Mouse (Mus musculus) urinary bladder, postnatal 4 days (tissue): ENCODE results near the gene Nt5c.
"Not testable (repeated sequence)": the region's sequence is repeated elsewhere in the genome, so short reads cannot be mapped to it uniquely, and the experiment has no call there.

Source experiments
- DNase-seq, 2 experiments: peaks; one replicate each; pipeline ENCODE4 v3.0.0; 2021 to 2022; ENCODE audit warnings: low spot score in 2 of 2

The Nt5c gene

DNA sequence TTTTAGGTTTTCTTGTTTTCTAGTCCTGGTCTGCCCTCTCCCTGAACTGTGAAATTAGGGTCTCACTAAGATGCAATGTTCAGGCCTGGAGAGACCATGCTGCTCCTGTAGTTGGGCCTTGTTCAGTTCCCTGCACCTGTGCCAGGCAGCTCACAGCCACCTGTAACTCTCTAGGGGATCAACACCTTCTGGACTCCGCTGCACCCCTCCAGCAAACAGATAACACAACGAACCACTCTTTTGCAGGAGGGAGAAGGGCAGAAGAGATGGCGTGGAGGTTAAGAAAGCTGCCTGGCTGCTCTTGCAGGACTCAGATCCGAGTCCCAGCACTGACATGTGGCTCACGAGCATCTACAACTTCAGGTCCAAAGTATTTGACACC is 18.8 kb upstream of the Nt5c start:
- no peak for DNase-seq

DNA sequence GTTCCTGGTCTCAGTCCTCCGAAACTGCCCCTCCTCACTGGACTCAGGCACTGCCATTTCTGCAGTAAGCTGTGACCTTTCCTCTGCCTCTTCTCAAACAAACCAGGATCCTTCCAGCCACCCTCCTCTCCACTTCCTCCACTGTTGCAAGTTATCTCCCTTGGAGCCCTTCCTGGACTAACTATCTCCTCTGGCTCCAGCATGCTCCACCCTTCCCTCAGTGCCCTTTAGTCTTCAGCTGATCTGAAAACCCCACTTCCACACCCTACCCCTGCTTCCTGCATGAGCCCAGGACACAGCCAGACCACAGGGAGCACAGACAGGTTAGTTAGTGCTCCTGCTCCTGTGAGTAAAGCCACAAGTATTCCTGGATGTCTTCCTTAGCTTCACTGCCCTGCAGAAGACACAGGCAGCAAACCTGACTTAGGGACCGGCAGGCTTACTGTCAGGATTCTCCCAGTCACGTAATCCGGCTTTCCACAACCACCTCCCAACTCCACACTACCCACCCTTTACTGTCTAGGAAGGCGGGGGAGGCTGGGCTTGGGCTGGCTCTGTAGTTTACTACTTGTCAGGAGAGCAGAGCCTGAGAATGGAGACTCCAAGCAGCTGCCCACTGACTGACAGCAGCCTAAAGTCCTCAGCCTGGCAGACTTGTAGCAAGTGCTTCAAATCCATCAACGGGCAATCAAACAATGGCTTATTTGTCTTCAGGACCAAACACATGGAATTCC is 18.3 kb upstream of the Nt5c start:
- no peak for DNase-seq

DNA sequence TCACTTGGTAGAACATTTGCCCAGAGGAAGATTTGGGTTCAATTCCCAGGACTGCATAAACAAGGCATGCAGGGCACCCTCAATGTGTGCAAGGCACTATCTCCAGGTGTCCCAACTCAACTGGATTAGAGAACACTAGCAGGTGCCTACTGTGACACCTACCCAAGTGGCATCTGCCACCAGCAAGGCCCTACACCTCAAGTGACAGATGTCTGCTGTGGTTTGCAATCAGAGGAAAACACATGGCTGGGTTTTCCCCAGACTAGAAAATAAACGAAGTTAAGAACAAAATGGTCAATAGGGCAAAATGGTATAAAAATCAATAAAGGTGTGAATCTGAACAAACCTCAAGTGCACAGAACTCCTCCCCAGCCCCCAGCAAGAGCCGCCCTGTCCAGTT is 16.4 kb upstream of the Nt5c start:
- DNase-seq: no peak

DNA sequence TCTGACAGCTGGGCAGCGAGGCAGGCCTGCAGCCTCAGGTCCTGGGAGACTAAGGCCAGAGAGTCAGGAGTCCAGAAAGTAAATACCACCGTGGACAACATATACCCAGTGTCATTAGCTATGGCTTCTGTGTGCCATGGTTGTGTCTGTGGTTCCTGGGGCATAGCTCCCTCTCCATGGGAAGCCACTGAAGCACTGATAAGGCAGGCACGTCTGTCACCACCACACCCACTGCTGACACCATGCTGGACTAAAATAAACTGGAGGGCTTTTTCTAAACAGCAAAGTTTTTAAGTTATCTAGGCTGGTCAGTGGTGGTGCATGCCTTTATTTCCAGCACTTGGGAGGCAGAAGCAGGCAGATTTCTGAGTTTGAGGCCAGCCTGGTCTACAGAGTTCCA is 14.9 kb upstream of the Nt5c start:
- no peak for DNase-seq

DNA sequence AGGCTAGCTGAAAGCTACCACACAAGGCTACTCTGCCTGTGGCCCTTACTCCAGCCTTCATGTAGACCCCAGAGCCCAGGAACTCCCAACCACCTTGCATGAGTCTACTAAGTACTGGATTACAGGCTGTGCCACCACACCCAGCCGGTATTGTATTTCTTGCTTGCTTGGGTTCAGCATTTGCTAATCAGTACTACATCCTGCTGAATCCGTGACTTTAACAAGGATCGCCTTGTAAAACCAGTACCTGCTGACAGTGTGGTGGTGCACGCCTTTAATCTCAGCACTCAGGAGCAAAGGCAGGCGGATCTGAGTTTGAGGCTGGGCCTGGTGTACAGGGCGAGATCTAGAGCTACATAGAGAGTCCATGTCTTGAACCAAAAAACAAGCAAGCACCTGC is 11.0 kb upstream of the Nt5c start:
- no peak for DNase-seq

DNA sequence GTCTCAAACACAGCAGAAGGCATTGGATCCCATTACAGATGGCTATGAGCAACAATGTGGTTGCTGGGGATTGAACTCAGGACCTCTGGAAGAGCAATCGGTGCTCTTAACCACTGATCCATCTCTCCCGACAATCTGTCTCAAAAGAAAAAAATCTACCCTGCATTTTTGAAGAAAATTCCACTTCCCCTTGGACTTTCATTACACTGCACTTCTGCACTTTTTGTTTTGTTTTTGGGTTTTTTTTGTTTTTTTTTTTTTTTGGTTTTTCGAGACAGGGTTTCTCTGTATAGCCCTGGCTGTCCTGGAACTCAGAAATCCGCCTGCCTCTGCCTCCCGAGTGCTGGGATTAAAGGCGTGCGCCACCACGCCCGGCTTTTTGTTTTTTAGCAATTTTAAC is 4.9 kb upstream of the Nt5c start:
- DNase-seq: not testable (repeated sequence)

DNA sequence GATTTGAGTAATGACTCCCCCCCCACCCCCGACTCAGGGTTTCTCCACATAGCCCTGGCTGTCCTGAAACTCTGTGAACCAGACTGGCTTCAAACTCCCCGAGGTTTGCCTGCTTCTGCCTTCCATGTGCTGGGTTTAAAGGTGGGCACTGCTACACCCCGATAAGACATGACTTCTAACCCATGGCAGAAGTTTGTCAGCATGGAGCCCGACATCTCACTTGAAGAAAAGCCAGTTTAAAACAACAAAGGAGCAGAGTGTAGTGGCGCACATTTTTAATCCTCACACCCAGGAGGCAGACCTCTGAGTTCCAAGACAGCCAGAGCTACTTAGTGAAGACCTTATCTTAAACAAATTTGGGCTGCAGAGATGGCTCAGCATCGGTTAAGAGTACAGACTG is 725 bp upstream of the Nt5c start:
- DNase-seq: no peak

DNA sequence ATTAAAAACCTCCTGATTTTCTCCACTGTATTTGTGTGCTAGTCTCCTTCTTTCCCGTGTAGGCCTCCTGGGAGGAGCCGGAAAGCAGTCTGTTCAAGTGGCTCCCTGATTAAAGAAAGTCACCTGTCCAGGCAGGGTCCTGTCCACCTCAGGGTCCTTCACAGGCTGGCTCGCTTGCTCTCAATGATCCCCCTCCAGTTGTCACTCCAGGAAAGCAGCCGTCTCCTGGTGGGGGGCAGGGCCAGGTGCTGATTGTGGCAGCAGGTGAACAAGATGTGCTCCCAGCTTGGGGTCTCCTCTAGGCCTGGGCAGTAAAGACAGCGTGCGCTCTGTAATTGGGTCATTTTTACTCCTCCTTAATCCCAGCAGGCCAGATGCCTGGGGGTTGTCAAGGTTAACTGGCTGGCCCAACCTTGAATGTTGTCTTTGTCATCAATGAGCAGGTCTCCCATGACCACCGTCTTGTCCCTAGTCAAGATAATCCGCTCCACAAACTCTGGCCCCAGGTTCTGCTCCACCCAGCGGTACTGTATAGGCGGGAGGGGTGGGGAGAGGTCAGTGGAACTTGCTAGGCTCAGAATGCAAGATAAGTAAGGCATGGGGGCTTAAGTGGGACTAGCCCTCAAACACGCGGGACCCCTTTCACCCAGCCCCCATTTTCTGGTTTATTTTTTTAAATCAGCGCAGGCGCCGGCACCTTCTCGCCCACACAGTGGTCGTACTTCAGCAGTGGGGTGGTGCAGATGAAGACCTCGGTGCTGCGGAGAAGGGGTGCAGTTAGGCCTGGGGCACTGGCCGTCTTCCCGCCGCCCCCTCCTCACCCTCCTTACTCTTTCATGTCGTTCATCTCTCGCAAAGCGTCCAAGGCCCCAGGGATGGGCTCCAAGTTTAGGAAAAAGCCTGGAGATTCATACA is 964 bp downstream of the Nt5c start:
- no peak for DNase-seq

DNA sequence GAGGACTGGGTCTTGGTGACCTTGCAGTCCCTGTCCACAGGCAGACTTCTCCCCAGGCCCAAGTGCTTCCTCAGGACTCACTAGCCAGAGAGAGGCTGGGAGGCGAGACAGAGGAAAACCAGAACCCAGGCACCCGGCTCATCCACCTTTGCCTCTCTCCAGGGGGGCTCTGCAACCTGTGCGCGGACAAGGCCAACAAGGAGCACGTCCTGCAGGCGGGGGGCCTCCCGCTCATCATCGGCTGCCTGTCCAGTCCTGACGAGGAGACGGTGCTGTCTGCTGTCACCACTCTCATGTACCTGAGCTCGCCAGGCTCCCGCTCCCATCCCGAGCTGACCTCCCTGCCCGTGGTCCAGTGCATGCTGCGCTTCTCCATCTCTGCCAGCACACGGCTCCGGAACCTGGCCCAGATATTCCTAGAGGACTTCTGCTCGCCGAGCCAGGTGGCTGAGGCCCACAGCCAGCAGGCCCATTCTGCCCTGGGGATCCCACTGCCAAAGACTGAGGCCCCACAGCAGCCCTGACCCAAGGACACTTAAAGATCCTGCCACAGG is 3.0 kb downstream of the Nt5c start:
- no peak for DNase-seq

DNA sequence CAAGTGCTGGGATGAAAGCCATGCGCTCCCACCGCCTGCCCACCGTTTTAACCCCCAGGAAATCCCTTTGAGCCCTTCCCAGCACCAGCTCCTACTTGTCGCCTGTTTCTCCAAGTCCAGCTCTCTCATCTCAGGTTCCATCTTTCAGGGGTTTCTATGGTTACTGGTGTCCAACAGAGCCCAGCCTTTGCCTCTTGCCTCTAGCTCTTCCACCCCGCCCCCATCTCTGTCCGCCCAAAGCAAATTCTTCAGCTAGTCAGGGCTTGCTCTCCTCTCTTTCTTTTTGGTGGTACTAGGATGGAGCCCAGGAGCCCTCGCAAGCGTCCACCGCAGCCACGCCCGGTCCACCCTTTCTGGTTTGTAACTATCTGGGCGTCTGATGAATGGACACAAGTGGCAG is 6.5 kb downstream of the Nt5c start:
- DNase-seq: no peak

DNA sequence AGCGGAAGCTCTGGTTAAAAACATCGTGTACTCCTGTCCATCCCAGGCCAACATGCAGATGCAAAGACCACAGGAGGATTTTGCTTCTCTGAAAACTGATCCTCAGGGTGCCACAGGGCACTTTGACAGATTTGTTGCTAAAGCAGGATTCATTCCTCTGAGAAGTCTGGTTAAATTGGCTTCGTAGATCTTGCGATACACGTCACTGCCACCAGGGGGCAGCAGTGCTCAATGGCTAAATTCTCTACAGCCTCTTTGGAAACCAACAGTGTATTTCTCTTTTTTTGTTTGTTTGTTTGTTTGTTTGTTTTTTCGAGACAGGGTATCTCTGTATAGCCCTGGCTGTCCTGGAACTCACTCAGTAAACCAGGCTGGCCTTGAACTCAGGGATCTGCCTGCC is 7.9 kb downstream of the Nt5c start:
- DNase-seq: peak in 1 of 2 experiments; percentile 49

DNA sequence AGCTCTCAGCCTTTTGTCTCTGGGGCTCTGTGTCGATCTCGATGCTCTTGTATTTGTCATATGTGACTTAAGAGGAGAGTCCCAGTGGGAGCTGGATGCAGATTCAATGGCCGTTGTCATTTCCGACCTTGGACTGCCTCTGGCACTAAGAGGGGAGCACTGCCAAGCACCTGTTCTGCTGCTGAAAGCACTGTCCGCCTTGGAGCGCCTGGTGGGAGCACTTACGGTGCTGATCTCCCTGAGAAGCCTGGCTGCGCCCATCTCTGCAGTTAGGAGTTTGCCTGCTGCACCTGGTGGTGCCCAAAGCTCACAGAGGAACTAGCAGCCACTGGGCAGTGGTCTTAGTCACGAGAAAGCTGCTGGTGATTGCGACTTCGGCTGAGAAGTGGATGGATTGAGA is 8.4 kb downstream of the Nt5c start:
- DNase-seq: no peak

DNA sequence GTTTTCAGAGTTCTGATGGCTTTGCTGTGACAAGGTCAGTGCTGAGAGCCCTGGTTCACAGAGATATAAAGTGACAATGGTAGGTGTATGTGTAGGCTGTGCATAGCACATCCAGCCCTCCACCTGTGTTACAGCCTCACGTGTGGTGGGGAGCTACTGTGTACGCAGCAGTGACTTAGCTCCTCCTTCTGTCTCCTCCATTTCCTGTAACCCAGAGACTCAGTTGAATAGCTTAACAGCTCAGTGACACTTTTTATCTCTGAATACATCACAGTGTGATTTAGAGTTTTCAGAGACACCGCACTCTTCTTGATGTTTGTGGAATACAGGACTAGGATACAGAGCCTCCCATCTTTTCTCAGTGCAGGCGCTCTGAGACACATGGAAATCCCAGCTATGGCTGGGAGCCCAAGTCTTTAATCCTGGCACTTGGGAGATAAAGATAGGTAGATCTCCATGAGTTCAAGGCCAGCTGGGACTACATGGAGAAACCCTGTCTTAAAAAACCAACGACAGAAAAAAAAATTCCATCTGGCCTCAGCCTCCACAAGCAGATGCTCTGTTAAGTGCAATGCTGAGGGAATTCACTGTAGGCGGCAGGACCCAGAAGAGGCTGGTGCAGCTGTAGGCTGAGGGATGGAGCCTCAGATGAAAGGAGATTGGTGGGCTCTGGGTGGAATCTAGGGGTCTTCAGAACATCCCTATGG is 10.0 kb downstream of the Nt5c start:
- no peak for DNase-seq

DNA sequence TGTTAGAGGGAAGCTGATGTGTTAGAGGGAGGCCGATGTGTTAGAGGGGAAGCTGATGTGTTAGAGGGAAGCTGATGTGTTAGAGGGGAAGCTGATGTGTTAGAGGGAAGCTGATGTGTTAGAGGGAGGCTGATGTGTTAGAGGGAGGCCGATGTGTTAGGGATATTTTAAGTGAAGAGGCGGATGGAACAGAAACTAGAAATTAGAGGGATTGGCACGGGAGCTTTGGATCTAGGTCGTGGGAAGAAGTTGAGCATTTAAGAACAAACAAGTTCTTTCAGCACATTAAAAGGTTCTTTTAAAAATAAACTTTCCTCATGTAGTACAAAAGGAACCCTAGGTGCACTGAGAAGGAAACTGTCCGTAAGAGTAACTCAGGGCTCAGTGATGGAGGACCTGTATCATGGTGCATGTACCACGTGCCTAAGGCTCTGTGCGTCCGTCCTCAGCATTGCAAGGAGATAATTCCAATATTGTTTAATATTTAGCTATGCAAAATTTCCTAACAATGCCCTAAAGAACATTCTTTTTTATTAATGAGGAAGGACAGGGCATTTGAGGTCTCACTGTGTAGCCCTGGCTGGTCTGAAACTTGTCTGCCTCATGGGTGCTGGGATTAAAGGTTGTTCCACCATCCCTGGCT is 13.2 kb downstream of the Nt5c start:
- no peak for DNase-seq

DNA sequence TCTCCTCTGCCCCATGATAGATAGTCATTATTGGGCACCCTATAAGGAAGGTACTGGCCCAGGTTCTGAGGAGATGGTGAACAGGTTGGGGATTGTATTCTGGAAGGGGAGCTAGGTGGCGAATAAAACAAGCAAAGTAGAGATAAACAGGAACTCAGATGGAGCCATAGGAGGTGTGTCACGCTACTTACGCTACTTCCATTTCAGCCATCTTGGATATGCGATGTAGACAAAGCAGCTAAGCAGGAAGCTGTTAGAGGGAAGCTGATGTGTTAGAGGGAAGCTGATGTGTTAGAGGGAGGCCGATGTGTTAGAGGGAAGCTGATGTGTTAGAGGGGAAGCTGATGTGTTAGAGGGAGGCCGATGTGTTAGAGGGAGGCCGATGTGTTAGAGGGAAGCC is 14.3 kb downstream of the Nt5c start:
- DNase-seq: not testable (repeated sequence)

DNA sequence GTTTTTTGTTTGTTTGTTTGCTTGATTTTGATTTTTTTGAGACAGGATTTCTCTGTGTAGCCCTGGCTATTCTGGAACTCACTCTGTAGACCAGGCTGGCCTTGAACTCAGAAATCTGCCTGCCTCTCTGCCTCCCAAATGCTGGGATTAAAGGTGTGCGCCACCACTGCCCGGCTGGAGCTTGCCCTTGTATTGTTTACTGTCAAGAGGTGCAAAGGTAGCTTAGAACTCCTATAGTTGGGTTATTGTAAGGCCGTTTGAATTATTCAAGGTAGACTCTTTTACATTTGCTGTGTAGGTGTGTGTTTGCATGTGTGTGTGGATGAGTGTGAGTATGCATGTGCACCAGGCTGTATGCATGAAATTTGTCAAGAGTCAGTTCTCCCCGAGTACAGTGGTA is 15.0 kb downstream of the Nt5c start:
- DNase-seq: not testable (repeated sequence)

DNA sequence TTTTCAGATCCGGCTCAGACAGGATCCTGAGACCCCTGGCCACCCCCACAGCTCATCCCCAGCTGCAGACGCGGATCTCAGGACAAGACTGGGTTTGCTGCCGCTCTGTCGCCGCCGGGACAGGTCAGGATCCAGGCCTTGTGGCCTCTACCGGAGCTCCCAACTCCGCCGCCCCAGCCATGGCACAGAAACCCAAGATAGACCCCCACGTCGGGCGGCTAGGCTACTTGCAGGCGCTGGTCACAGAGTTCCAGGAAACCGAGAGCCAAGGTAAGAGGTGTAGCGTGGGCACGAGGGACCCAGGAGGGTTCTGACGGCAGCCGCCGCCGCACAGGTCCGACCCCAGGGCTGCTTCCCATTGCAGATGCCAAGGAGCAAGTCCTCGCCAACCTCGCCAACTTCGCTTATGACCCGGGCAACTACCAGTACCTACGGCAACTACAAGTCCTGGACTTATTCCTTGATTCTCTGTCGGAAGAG is 15.9 kb downstream of the Nt5c start:
- DNase-seq: no peak

DNA sequence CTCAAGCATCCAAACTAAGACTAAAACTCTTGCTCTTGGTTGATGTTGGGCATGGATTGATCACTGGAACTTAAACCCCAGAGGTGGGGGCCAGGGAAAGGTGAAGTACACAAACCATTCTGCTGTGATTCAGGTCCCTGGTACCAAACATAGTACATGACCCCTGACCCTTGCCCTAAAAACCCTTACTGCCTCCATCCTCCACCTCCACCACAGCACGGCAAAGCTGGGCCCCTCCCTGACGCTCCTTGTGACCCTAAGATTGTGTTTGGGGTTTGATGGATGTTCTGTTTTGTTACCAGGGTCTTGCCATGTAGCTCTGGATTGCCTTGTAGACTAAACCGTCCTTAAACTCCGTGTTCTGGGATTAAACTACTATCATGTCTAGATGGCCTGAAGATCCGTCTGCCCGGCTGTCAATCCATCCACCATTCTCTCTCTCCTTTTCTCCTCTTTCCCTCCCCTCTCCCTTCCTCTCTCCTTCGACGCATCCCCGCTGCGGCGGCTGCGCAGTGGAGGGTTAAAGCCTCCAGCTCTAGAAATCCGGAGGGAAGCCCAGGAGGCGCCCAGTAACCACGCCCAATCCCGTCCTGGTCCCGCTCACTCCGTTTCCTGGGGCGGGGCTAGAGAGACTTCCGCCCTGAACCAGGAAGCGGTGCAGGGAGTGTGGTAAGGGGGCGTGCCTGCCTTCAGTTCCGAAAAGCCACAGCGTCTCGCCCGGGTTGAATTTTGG is 16.5 kb downstream of the Nt5c start, which contains the start of gene Armc7:
TSS of gene Armc7 (plus strand) at position 643 of the 733 bp plus-strand sequence.
- peak; percentile 92 to 96 for DNase-seq

DNA sequence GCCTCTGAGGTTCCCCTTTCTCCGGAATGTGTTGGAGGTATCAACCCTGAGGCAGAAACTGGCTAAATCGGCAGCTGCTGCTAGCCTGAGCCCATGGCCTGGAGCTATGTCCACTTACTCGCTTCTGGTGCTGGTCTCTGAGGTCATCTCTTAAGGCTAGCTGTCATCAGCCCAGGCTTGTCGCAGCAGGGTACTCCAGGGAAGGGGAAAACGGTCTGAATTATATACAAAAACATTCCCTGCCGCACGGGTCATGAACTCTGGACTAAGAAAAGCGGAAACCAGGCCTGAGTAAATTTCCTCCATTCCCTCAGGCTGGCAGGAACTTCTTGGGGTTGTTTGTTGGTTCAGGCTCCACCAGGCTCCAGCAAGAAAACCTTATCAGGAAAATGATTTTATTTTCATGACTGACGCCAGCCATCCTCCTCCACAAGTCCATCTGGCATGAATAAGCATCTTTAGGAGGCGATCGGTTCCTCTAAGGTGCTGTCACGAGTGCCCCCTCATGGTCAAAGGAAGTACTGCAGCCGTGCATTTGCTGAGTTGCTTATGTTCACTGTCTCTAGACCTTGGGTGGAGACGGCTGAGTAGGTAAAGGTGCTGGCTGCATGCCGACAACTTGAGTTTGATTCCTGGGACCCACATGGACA is 17.9 kb downstream of the Nt5c start:
- peak; percentile 81 to 92 for DNase-seq

DNA sequence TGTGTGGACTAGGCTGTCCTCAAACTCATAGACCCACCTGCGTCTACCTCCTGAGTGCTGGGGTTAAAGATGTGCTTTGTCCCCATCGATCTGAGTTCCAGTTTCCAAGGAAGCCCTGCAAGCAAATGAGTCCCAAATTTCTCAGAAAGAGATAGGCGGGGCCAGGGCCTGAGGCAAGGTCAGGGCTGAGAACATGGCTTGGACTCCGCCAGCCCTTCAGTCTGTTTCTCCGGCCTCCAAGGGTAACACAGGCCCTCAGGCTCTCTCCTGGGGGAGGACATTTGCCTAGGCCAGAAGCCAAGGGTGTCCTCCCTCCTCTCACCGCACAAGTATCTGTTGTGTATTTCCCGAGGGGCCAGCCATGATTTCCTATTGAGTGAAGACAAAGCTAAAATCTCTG is 19.5 kb downstream of the Nt5c start:
- no peak for DNase-seq
